Mouse (Mus musculus) Patski (cell line): Measurements from ENCODE around the gene Pabpc4. TPM values are rescaled to one million over a fixed set of nuclear protein-coding genes. Genes with fewer than 3 reads are reported as not detected.
"Not testable (repeated sequence)": the region's sequence is repeated elsewhere in the genome, so short reads cannot be mapped to it uniquely, and the experiment has no call there.

Source experiments
- ATAC-seq: fragments of 100-300 bp; one replicate; pipeline ENCODE4 v1.8.0; 2021
- CTCF ChIA-PET: fragments of 350-600 bp; sonication (Branson Sonifier 250); formaldehyde crosslinking; loops from one replicate; lab custom pipeline; 2022; ENCODE audit warnings: inconsistent platforms; lab: Charles Lee
- POLR2A ChIA-PET: fragments of 350-600 bp; sonication (Branson Sonifier 250); formaldehyde crosslinking; loops from one replicate; lab custom pipeline; 2022; ENCODE audit warnings: antibody characterized with exemption, inconsistent platforms; lab: Charles Lee
- DNase-seq: peaks from one replicate; pipeline ENCODE4 v3.0.0-alpha.2; 2011; ENCODE audit warnings: low read depth, low spot score
- H3K27me3 ChIP-seq: fragments of 371-371 bp; one replicate; pipeline ENCODE4 v1.5.1; 2021
- CTCF ChIP-seq: fragments of 100-300 bp; IDR thresholded peaks from one replicate; pipeline ENCODE4 v1.5.1; 2021
- in situ Hi-C: fragments of 300-500 bp; cut with MboI; formaldehyde crosslinking; loops from 3 replicates; pipeline ENCODE4 v1.11.1; 2018; ENCODE audit warnings: low pct_unique_long_range_greater_than_20kb, mixed read lengths
- polyA plus RNA-seq: library from polyadenylated mRNA; unstranded; gene quantifications from one replicate; pipeline ENCODE4 v1.2.3, GENCODE M21; 2021

Pabpc4 gene
- polyA plus RNA-seq, 1 experiment from 2014 or later, result 59.9 TPM

DNA sequence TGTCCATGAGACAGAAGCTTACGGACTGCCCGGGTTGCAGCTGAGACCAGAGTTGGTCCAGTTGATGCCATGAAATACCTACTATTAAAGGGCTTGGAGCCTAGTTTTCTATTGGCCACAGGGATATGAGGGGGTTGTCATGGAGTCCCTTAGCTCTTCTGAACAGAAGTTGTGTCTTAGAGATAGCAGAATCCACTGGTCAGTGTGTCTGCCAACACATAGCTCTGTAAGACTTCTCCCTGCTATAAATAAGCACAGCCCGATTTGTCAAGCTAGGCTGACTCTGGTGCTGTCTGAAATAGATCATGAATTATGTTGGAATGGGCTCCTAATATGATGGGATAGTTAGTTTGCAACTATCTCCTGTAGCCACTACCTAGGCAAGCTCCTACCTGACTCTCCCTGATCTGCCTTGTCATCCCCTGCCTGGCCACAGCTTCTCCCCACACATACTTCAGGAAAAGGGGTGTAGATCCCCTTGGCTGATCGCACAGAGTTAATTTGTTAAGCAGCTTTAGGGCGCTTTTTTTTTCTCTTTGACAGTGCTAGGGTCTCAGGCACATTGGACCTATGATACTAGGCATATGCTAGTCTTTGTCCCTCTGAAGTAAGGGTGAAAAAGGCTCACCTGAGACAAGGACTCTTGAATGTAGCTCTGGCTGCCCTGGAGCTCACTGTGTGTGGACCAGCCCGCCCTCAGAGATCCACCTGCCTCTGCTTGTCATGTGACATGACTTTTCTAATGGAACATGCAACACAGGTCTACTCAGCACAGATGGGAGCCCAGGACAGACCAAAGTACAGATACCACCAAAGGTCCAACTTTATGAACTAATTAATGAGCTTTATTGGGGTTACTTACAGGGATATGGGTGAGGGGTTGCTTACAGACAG lies 22.8 kb downstream of the Pabpc4 start:
- in situ Hi-C loops, result no loop called here
- ChIA-PET CTCF (interaction anchor here (1.0 kb wide), 2 partner anchors 9 to 21 kb away, joined by 3 to 4 read pairs; no protein-coding TSS in a partner anchor), POLR2A (interaction anchor here (0.6 kb wide), 1 partner anchor 462 kb away, joined by 3 read pairs; no protein-coding TSS in a partner anchor)
- no peaks in the 10 kb centered on the region for H3K27me3 ChIP-seq
- DNase-seq (no peak), ATAC-seq (no peak)
- no peak for TF ChIP-seq CTCF

DNA sequence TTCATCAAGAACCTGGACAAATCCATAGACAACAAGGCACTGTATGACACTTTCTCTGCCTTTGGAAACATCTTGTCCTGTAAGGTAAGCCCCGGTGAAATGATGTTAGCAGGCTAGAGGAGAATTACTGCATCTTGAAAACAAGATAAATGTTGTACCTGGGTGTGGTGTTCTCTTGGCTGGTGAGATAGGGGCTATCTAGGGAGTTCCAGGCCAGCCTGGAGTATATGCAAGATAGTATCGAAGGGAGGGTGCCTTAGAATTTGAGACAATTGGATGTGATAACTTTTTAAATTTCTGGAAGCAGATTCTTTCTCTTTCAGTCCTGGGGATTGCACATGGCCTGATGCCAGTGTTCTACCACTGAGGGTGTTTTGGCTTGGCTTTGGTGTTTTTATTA lies 24.6 kb downstream of the Pabpc4 start:
- ChIA-PET POLR2A (no interaction called here), CTCF (no interaction called here)
- DNase-seq (no peak), ATAC-seq (no peak)
- no peaks in the 10 kb centered on the region for H3K27me3 ChIP-seq
- TF ChIP-seq CTCF, result no peak
- in situ Hi-C loops, result no loop called here

DNA sequence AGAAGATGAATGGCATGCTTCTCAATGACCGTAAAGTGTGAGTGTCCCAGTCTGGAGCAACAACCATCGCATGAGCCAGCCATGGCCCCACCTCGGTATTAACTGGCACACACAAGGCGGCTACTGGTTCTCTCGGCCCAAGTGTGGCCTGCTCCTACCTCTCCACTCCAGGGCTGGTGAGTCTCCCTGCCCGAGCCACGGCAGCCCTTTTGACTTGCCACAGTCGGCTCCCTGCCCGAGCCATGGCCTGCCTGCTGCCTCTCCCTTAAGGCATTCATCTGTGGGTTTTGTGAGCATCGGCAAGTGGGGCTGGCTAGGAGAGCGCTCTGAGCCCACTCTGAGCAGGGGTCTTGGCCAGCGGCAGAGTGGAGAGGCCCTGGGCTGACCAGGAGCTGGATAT lies 26.9 kb downstream of the Pabpc4 start:
- no peak for ATAC-seq
- DNase-seq, result no peak
- no peaks in the 10 kb centered on the region for H3K27me3 ChIP-seq
- in situ Hi-C loops, result no loop called here
- ChIA-PET POLR2A (no interaction called here), CTCF (no interaction called here)
- TF ChIP-seq CTCF, result no peak

- ATAC-seq, result no peak
- ChIA-PET CTCF (no interaction called here), POLR2A (no interaction called here)
- in situ Hi-C loops, result no loop called here
- TF ChIP-seq CTCF, result no peak
- no peak for DNase-seq
- no peaks in the 10 kb centered on the region for H3K27me3 ChIP-seq
These were observed 30.2 kb downstream of the Pabpc4 start for GRCm38 (mm10) chr4:123292390-123292789.

DNA sequence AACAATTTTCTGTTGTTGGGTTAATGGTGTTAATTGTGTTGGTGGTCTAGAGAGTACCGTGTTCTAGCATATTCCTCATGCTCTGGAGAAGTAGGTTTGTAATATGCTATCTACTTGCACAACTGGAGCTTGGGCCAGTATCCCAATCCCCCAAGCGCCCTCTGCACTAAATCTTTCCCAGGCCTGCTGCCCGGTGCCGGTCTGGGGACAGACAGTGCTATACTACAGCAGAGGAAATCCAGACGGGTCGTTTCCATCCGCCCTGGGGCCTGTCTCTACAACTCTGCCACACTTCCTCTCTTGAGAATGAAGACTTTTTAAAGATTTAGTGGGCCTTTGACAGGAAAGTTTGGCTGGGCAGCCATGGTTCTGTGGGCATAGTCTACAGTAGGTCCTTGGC lies 30.8 kb downstream of the Pabpc4 start:
- ATAC-seq, result no peak
- POLR2A ChIA-PET, result no interaction called here

DNA sequence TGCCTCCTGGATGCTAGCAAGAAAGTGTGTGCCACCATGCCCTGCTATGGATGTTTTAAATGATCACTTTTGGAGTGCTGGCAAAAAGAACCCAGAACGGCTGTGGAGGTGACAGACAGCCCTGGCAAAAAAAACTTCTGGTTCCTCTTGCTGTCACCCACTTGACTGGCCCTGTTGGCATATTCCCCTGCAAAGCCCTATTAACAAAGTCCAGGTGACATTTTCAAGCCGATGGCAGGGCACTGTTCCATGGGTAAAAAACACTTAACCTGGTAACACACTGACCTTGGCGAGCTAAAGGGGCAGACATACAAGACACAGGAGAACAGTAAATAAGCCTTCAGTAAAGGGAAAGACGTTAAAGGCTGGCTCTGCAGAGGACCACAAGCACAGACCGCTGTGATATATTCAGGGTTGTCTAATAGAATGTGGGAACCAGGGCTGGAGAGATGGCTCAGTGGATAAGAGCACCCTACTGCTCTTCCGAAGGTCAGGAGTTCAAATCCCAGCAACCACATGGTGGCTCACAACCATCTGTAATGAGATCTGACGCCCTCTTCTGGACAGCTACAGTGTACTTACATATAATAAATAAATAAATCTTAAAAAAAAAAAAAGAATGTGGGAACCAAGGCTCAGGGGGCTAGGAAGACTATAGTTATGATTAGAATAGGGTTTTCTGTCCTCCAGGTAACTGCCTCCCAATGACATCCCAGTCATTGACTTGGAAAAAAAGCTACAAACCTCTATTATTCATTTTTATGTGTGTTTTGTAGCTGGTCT lies 31.7 kb downstream of the Pabpc4 start:
- no peak for TF ChIP-seq CTCF
- no peak for DNase-seq
- ChIA-PET CTCF (interaction anchor here (1.3 kb wide), 2 partner anchors 9 to 12 kb away, joined by 3 to 5 read pairs; no protein-coding TSS in a partner anchor), POLR2A (no interaction called here)
- H3K27me3 ChIP-seq, result no peaks in the 10 kb centered on the region
- no peak for ATAC-seq
- in situ Hi-C loops, result no loop called here

More for the DNA sequence above, 30.8 kb downstream of the Pabpc4 start:
- DNase-seq, result no peak
- CTCF ChIA-PET, result interaction anchor here (1.3 kb wide), 2 partner anchors 8 to 13 kb away, joined by 3 to 5 read pairs; no protein-coding TSS in a partner anchor
- no peak for TF ChIP-seq CTCF
- in situ Hi-C loops, result no loop called here
- no peaks in the 10 kb centered on the region for H3K27me3 ChIP-seq

DNA sequence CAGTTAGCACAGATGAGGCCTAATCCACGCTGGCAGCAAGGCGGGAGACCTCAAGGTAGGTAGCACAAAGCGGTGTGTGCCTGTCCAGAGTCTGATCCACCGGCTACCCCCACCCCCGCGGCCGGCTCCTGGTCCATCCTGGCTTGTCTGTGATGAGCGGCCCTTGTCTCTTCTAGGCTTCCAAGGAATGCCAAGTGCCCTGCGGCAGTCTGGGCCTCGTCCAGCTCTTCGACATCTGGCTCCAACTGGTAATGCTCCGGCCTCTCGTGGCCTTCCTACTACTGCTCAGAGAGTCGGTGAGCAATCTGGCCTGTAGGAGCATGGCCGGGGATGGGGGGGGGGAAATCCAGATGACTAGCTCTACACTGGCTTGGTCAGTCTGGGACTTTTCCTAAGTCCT lies 32.9 kb downstream of the Pabpc4 start:
- ATAC-seq, CTCF ChIA-PET, DNase-seq, H3K27me3 ChIP-seq, in situ Hi-C loops, POLR2A ChIA-PET: not testable (repeated sequence)

GRCm38 (mm10) chr4:123295516-123296147 lies 33.5 kb downstream of the Pabpc4 start:
- in situ Hi-C loops, result no loop called here
- no peaks in the 10 kb centered on the region for H3K27me3 ChIP-seq
- no peak for DNase-seq
- ChIA-PET CTCF (no interaction called here), POLR2A (no interaction called here)
- no peak for TF ChIP-seq CTCF
- no peak for ATAC-seq

- no peak for TF ChIP-seq CTCF
- CTCF ChIA-PET, result no interaction called here
- POLR2A ChIA-PET, result no interaction called here
- no peaks in the 10 kb centered on the region for H3K27me3 ChIP-seq
- ATAC-seq (no peak), DNase-seq (no peak)
- in situ Hi-C loops, result no loop called here
These were observed 34.0 kb downstream of the Pabpc4 start for GRCm38 (mm10) chr4:123296148-123296534.

DNA sequence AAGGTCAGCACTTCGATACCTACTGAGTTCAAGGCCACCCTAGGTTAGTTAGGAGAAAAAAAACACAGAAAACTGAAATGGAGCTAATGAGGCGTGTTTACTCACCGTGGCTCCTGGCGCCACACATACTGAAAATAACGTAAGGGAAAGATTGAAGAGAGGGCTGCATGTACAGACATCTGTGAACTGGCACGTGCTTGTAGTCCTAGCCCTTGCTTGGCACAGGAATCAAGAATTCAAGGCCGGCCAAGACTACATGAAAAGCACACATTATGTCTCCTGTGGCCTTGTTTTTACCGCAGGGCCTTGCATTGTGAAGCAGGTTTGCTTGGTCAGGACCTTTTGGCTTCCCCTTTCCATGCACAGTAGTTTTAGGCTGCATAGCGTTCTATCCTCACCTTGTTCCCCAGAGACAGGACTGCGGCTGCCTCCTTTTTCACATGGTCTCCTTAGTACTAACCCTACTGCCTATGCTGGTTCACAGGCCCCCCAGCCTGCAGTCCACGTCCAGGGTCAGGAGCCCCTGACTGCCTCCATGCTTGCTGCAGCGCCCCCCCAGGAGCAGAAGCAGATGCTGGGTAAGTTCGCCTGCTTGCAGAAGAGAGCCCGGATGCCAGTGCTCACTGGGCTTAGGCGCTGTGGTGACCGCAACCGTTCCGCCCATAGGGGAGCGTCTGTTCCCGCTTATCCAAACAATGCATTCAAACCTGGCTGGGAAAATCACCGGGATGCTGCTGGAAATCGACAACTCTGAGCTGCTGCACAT lies 35.2 kb downstream of the Pabpc4 start:
- ATAC-seq (no peak), DNase-seq (no peak)
- no peaks in the 10 kb centered on the region for H3K27me3 ChIP-seq
- ChIA-PET CTCF (interaction anchor here (1.1 kb wide), 1 partner anchor 8 kb away, joined by 3 read pairs; no protein-coding TSS in a partner anchor), POLR2A (no interaction called here)
- no peak for TF ChIP-seq CTCF
- in situ Hi-C loops, result no loop called here
